Mouse (Mus musculus) cortical plate, adult 2 months (tissue): ENCODE data around the gene Slit3.

Experiments
- CTCF ChIP-seq: fragments of 200-500 bp; IDR thresholded peaks from 2 replicates; pipeline ENCODE4 v1.5.1; 2011; ENCODE audit warnings: mild to moderate bottlenecking, control low read depth, low read length; ENCODE audit not compliant: insufficient read depth; ENCODE audit errors: extremely low read depth
- POLR2A ChIP-seq: fragments of 200-500 bp; IDR thresholded peaks from 2 replicates; pipeline ENCODE4 v1.6.1; 2011; ENCODE audit warnings: mild to moderate bottlenecking, low read length, control low read depth; ENCODE audit not compliant: insufficient read depth; ENCODE audit errors: extremely low read depth

DNA sequence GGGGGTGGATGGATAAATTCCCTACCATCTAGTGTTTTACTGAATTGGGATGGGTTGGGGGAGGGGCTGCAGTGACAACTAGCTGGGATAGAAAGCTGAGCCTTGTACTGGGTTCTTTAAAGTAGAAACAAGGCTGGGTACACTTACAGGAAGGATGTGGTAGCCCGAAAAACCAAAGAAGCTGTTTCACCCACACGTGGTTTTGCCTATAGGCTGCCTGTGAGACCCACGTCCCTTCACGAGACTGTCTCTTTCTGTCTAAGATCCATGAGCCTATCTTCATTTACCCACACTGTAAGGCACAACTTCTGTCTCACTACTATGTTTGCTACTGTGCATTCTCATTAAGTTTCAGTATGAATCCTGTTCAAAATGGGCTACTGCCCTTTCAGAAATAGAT, 384.3 kb downstream of the Slit3 start:
- no peak for TF ChIP-seq CTCF
- TF ChIP-seq POLR2A = no peak
